Mouse (Mus musculus): ENCODE measurements around the gene Cldn3. TPM values are rescaled to one million over a fixed set of nuclear protein-coding genes. Genes with fewer than 3 reads are reported as not detected.

Gene Cldn3
- total RNA-seq, 2 experiments from 2014 or later = not detected

- no peak for ATAC-seq (replicated peaks; ENCODE audit: poor library complexity, severe bottlenecking)
Observed at GRCm38 (mm10) chr5:135000751-135001150, 14.7 kb downstream of the Cldn3 start.

GRCm38 (mm10) chr5:135001309-135001708, 15.3 kb downstream of the Cldn3 start:
- ATAC-seq (replicated peaks; ENCODE audit: poor library complexity, severe bottlenecking) = peak; percentile 88

DNA sequence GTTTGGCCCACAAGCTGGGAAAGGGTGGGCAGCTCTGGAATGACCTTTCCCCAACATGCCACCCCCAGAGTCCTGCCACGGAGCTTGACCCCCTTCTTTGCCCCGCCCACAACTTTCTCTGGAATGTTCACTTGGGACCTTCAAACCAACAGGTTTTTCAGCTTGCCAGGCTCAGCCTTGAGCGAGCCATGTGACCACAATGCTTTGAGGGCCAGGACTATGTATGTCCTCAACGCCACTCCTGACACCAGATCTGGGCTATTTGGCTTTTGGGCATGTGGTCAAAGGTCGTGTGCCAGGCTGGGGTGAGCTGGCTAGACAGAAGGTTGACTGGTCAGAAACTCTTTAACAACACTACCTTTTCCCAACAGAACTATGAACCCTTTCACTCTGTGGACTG, 16.1 kb downstream of the Cldn3 start:
- no peak for ATAC-seq (replicated peaks; ENCODE audit: poor library complexity, severe bottlenecking)

DNA sequence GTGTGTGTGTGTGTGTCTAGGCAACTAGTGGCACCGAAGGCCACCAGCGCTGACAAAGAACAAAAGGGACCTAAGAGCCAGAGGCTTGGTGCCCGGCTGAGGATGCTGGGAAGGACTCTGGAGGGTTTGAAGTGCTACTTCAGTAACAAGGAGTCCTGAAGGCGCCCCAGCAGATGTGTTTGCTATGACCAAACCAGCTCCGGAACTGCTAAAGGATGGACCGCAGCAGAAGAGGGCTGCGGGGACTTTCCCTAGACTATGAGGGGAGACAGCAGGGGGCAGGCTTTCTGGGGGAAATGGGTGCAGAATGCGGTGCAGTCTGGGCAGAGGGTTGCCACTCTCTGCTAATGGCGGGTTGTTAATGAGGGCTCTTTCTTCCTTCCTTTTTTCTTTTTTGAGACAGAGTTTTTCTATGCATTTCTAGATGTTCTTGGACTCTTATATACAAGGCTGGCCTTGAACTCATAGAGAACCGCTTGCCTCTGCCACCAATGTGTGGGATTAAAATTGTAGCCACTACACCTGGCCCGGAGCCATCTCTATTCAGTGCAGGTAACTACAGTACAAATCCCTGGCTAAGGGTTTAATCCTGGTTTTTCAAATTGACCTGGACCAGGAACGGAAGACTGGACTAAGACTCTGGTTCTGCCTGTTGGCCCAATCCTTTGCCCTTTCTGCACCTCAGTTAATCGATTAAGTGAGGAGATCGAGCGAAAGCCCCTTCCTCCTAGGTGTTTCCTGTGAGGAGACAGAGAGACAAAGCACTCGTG, 22.0 kb downstream of the Cldn3 start:
- 0 out of 2 replicates have a peak, but pooled peaks have one; percentile 6 for ATAC-seq (replicated peaks; ENCODE audit: poor library complexity, severe bottlenecking)

GRCm38 (mm10) chr5:135008671-135009589, 22.9 kb downstream of the Cldn3 start, which contains the start of gene Abhd11:
TSS of gene Abhd11 (plus strand) at chr5:135009152.
- peak; percentile 66 for ATAC-seq (replicated peaks; ENCODE audit: poor library complexity, severe bottlenecking)

DNA sequence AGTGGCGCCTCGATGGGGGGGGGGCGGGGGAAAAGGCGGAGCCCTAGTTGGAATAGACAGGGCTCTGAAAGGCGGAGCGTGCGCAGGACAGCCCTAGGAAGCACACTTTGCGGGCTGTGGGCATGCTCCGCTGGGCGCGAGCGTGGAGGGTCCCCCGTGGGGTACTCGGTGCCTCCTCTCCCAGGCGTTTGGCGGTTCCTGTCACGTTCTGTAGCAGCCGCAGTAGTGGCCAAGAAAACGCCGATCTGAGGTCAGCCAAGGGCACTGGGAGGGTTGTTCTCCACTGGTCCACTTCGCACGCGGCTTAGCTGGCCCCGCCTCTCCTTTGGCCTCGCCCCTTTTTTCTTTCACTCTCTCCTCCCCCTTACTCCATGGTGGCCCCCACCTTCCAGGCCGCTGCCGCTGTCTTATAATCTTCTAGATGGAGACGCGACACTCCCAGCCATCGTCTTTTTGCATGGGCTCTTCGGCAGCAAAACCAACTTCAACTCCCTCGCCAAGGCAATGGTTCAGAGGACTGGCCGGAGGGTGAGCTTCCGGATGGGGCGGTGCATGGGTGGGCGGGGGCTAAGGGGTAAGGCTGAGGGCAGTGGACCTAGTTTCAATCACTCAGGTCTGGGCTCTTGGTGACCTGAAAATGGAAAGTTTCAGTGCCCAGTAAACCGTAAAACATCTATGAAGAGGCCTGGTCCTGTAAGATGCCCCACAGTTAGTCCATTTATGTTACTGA, 23.7 kb downstream of the Cldn3 start:
- peak; percentile 34 for ATAC-seq (replicated peaks; ENCODE audit: poor library complexity, severe bottlenecking)

DNA sequence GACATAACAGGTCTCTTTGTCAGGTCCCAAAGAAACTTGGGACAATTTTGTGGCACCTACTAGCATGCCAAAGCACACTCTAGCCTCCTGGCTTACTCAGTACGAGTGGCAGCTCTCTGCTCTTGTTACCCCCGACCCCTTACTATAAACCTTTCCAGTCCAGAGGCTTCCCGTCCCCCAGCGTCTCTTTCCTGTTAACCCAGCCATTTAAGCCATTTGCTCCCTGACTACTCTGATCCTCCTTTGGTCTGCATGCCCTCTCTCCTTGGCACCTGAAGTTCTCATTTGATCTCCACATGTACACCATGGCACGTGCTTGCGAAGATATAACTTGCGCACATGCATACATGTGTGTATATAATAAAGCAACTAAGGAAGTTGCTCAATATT, 24.3 kb downstream of the Cldn3 start:
- ATAC-seq (replicated peaks; ENCODE audit: poor library complexity, severe bottlenecking) = 0 out of 2 replicates have a peak, but pooled peaks have one; percentile 3

DNA sequence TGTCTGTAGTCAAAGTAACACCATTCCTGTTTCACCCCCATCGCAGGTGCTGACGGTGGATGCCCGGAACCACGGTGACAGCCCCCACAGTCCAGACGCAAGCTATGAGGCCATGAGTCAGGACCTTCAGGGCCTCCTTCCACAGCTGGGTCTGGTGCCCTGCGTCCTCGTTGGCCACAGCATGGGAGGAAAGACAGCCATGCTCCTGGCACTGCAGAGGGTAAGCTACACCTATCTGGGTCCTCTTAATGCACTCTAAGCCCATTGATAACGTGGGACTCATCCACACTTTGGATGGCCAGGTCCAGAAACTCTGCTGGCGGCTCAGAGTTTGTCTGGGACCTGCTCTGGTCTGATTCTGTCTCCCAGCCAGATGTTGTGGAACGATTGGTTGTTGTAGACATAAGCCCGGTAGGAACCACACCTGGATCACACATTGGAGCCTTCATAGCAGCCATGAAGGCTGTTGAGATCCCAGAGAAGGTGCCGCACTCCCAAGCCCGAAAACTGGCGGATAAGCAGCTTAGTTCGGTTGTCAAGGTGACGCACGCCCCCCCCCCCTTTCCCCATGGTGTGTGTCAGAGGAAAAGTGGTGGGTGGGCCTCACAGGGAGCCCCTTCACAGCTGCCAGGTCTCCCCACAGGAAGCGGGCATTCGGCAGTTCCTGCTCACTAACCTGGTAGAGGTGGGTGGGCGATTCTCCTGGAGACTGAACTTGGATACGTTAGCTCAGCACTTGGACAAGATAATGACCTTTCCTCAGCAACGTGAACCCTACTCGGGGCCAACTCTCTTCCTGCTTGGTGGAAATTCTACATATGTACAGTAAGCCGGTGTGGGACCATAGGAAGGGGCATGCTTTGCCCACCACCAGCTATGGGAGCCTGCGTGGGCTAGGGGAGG, 25.1 kb downstream of the Cldn3 start:
- ATAC-seq (replicated peaks; ENCODE audit: poor library complexity, severe bottlenecking) = no peak

DNA sequence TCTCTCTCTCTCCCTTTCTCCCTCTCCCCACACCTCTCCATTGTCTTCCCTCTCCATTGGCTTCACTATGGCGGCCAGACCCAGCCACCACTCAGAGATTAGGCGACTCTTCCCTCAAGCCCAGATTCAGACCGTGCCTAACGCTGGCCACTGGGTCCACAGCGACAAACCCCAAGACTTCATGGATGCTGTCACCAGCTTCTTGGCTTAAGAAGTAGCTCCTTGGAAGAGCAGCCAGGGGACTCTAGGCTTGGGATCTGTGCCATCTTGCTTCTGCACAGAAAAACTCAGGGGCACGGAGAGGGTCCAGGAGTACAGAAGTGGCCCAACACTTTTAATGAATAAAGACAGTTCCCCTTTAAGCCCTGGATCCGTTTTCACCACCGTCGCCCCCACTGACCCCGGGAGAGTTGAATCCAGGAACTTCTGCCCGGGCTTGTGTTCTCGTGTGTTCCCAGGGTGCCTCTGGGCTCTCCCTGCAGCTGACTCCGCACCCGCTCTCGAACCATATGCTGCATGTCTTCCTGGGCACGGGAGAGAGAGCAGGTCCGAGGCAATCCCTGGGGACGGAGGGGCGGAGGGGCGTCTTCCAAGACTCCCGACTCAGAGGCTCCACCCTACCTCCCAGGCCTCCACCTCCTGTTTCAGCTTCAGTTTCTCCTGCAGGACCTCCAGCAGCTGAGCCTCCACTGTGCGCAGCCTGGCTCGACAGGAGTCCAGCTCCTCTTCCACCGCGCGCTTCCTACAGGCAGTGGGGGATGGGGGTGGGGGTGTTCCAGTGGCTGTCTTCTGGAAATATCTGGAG, 26.0 kb downstream of the Cldn3 start:
- ATAC-seq (replicated peaks; ENCODE audit: poor library complexity, severe bottlenecking) = no peak

DNA sequence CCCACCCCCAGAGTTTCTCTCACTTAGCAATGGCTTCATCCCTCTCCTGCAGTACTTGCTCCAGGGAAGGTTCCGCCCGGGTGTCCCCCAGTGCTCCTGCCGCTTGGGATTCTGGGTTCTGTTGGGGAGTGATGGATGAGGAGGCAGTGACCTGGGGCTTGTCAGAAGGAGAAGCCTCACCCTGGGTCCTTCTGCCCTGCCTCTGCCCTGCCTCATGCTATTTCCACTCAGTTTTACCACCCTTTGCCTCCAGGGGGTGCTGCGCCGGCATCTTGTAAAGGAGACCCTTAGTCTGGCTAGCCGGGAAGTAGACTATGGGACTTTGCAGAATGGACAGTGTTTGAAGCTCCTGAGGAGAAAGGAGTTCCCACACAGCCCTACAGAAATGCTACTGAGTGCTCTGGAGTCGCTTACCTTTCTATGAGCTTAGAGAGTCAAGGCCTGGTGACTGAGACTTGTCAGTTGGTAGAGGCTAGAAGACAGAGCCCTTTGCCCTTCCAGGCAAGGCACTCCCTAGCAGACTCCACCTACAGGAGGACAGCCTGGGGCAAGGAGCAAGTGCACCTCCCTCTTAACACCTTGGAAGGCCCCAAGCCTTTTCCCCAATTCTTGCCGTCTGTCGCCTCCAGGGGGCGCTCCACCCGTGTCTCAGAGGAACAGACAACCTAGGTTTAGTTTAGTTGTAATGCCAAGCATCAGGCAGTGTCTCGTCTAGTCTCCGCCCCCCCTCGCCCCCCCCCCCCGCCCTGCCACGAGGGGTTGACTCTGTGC, 26.8 kb downstream of the Cldn3 start:
- ATAC-seq (replicated peaks; ENCODE audit: poor library complexity, severe bottlenecking) = no peak

DNA sequence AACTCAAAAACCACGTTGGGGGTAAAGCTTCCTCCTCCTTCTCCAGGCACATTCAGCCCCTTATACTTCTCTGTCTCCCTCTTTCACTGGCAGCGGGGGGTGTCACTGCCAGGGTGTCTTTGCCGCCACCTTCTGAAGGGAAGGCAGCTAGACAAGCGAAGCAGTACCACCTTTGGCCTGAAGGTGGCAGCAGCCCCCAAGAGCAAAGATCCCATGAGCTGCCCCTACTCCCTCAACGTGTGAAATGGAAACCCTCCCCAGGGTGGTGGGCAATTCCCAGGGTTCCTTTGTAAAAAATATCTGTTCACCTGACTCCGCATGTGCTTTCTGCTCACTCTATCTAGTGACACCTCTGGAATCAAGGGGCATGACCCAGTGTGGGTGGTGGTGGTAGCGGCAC, 29.5 kb downstream of the Cldn3 start:
- peak; percentile 71 for ATAC-seq (replicated peaks; ENCODE audit: poor library complexity, severe bottlenecking)

DNA sequence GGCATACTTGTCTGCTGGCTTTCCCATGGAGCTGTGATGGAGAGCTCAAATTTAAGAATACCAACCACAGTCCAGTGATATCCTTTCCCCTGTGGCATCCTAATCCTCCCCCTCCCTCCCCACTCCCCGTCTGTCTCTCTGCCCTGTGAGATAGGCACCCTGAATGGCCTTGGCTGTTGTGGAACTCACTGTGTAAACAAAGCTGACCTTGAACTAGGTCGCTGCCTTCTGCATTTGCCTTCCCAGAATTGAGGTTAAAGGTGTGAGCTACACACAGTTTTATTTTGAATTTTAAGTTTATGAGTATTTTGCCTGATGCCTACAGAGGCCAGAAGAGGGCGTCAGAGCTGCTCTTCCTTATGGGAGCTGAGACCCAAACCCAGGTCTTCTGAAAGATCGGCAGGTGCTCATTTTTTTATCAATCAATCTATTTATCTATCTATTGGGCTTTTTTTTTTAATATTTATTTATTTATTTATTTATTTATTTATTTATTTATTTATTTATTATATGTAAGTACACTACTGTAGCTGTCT, 30.3 kb downstream of the Cldn3 start:
- no peak for ATAC-seq (replicated peaks; ENCODE audit: poor library complexity, severe bottlenecking)

- no peak for ATAC-seq (replicated peaks; ENCODE audit: poor library complexity, severe bottlenecking)
Observed at GRCm38 (mm10) chr5:135021814-135022213, 35.8 kb downstream of the Cldn3 start.

DNA sequence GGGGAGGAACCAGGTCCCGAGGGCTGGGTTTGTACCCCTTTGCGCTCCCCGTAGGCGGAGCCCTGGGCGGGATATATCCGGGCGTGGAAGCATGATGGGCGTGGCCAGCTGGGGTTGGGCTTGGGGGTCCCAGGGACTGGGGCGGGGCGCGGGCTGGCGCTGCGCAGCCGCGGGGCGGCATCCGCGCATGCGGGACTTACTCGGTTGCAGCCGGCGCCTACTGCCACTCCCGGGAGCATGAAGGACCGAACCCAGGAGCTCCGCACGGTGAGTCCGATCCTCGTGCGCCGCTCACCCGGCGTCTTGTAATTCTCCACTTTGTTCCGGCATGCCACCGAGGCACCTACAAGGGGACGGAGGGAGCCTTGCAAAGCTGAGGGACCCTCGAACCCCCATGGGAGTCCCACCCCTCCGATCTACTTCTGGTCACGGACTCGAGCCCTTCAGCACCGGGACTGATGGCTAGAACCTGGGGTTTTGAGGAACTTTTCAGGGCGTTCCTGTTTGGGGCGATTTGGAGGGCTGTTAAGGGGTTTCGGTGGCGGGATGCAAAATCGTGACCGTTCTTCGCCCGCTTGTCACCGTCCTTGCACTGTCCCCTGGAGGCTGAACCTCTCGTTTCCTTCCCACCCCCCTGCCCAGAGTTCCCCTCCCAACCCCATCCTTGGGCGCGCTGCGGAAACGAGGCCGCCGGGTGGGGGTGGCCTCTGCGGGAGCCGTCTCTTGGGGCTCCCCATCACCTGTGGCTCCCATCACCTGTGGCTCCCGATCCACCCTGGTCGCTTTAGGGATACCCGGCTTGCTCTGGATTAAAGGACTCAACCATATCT, 37.5 kb downstream of the Cldn3 start, which contains the start of gene Stx1a:
Stx1a (plus strand) TSS at position 139 of the 830 bp plus-strand sequence.
- peak; percentile 84 for ATAC-seq (replicated peaks; ENCODE audit: poor library complexity, severe bottlenecking)

GRCm38 (mm10) chr5:135024665-135025224, 38.7 kb downstream of the Cldn3 start:
- peak; percentile 28 for ATAC-seq (replicated peaks; ENCODE audit: poor library complexity, severe bottlenecking)

GRCm38 (mm10) chr5:135025899-135026298, 39.9 kb downstream of the Cldn3 start:
- ATAC-seq (replicated peaks; ENCODE audit: poor library complexity, severe bottlenecking) = no peak
